Mouse (Mus musculus) A20 (cell line): ENCODE data around the gene Synm.

Experiments used
- DNase-seq: peaks from one replicate; pipeline ENCODE4 v3.0.0-alpha.2; 2011; ENCODE audit warnings: low read depth, low spot score

Synm gene

DNA sequence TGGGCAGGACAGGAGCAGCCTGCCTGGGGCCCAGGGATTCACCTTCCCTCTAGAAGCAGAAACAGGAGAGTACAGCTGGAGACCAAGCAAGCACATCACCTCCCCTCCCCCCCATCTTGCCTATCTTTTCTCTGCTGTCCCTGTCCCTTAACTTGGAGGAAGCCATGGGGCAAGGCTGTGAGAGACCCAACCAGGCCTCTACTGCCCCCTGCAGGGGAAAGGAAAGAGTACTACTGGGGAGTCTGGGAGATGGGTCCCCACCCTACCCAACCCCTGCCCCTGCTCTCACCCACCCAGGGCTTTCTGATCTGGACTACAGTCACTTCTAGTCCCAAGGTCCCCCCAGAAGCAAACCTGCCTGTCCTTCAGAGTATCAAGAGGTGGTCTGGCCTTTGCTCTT, 58.7 kb downstream of the Synm start:
- DNase-seq: peak; percentile 51

DNA sequence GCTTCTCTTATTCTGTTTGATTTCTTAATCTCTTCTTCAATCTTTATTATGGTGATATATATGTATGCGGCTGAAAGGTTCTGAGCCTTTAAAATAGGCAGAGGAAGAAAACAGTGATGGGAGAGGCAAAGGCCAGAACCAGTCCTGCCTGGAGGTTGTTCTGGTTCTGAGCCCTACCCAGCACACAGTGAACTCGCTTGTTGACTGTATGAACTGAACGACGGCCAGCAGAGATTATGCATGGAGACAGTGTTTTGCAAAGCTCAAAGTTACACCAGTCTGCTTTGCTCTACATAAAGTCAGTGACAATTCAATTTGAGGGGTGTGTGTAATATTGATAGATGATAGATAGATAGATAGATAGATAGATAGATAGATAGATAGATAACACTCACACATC, 60.2 kb downstream of the Synm start:
- no peak for DNase-seq

DNA sequence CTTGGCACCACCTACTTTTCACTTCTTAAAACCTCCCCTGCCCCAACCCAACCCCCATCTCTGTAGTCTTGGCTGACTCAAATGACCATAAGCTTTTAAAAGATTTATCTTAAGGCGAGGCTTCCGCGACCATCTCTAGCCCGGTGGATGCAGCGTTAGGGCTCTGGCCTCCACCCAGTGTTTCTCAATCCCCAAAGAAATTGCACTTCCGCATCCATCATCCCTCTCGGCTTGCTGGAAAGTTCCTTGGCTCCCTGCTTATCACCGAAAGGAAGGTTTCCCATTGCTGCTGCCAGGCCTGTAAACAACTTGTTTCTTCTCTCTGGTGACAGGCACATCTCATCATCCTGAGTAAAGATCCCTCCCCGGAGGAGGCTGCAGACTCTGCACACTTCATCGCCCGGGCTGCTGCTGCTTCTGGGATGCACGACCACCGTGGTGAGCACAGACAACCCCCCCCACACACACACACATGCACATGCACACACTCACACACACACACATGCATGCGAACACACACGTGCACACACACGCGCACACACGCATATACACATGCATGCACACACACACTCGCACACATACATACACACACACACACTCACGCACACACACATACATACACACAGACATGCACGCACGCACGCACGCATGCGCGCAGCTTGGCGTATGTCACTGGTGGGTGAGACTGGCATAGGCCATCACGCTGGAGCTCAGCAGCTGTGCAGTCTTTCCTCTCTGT, 61.5 kb downstream of the Synm start:
- no peak for DNase-seq

DNA sequence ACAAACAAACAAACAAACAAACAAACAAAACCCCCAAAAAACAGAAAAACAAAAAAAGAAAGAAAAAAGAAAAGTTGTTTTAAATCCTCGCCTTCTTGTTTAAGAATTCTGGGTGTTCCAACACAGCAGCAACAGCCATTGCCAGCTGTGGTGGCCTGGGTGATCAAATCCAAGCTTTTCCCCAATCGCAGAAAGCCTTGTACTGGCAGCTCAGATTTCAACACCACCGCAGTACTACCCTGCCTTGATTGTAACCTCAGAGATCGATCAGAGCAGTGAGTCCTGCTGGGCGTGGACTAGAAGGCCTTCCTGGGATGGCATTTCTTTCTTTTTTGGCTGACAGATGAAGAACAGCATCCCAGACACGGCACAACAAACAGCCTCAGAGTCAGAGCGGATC, 63.6 kb downstream of the Synm start:
- no peak for DNase-seq

DNA sequence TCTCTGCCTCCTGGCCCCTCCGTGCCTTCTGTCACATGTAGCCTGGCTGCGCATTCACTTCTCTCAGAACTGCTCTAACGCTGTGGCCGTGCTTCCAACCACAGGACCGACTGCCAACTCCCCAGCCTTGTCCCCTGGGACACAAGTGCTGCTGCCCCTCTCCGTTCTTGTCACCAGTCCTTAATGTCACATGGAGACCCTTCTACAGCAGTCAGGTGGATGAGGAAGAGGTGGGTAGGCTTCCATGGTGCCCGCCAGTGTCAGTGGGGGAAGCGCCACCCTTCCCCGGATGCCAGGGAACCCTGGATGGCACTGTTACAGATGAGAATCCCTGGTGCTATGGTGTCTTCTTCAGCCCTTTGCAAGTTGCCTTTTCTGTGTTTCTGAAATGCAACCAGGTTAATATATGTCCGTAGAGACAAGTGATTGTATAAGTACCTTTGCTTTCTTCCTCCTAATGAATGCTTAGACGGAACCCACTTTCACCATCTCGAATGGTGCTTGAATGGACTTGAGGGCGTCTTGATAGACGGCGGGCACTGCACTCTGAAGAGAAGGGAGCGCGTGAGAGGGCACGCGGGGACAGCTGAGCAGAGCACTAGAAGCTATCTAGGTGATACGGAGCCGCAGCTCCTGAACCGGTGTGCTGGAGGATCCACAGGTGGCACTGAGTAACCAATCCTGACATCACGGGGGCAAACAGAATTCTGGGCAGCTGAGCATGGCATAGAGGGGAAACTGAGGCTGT, 66.6 kb downstream of the Synm start:
- no peak for DNase-seq

DNA sequence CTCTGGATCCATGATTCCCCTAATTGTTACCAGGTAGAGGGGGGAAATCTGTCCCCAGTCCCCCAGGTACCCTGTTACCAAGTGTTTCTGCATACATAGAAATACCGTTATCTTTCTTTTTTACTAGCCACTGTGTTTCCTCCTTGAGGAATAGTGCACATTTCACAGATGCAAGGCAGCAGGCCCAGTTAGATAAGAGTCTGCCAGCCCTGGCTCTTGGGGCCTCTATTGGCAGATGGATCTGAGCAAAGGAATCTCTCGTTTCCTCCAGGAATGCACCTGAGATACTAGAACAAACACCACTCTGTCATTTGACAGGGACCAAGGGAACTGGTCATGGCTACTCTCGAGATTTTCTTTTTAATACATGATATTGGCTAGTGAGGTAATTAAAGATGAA, 67.4 kb downstream of the Synm start:
- no peak for DNase-seq

DNA sequence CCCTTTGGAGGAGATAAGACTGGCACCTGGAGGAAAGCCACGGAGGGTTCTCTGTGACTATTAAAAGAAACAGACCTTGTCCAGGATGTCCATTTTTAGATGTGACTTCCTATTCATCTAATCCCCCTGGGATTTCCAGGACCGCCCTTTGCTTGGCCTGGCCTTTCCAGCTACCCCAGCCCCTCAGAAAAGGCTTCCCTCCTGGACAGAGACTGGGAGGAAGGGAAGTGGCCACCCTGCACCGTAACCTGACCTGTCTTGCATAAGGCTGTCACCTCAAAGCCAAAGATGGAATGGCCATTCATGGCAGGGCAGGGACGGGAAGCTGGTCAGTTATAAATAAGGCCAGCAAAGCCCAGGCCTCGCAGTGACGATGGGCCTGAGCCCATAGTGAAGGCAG, 68.5 kb downstream of the Synm start:
- DNase-seq: no peak

DNA sequence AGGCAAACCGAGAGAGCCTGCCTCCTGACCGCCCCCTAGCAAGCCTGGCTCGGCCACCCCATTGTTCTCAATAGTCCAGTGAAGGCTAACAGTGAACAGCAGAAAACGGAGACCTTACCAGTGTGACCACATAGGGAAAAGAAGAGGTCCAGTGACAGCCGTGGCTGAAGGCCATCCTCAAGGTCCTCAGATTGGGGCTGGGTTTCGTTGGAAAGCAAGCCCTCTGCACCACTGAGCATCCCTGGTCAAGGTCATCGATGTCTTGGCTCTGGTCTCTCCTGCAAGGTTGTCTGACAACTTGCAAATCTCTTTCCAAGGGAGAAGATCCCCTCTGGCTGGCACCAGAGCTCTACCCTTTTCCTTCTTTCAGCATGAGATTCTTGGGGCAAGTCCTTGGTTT, 69.7 kb downstream of the Synm start:
- DNase-seq: no peak

DNA sequence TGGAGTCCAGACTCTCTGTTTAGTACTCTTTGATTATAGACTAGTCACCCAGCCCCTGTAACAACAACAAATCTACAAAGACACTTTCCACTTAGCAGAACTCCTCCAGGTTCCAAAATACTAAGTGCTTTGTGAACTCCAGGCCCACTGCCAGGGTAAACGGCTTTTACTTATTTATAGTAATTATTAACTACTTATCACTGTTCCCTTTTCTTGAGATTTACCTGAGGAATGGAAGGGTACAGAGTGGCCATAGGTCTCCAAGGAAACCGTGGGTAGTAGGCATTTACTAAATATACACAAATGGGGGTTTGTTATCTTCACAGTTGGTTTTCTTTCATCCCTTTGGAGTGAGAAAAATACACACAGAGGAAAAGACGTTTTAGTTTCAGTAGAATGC, 71.3 kb downstream of the Synm start:
- no peak for DNase-seq

DNA sequence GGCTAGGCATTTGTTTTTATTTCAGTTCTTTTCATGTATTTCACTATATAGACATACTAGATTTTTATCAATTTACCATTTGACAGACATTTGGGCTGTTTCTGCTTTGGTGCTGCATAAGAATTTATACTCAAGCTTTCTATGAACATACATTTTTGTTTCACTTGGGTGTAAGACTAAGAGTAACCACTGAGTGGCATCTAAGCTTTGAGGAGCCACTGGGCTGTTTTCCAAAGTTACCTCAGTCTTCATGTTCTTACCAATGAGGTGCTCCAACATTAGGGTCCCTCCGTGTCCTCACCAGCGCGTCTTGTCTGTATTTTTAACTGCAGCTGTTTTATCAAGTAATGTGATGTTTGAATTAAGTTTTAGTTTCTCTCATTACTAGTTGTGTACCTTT, 73.0 kb downstream of the Synm start:
- DNase-seq: no peak

DNA sequence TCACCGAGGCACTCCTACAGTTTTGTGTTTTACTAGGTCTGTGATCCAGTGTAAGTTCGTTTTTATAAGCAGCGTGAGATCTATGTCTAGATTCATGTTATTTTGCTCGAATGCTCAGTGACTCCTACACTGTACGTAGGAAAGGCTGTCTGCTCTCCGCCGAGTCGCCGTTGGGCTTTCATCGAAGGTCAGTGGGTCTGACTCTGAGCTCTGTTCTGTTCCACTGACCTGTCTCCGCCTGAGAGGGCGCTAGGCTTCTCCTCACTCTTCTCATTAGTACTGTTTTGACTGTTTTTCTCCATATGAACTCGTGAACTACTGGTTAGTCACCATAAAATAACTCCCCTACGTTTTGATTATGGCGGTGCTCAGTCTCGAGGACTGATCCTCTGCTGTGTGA, 76.5 kb downstream of the Synm start:
- no peak for DNase-seq

DNA sequence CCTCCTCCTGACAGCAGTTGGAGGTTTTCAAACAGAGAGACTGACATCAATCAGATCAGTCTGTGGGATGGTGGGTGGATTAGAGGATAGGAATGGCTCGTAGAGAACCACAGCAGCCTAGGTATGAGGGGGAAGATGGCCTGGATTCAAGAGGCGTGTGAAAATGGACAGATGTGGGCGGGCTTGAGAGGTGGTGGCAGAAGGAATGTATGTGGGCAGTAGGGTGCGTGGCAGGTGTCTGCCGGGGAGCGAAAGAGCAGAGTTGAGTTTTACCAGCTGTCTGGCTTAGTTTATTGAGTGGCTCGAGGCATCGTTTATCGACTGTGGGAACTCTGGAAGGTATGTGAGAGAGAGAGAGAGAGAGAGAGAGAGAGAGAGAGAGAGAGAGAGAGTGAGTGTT, 78.5 kb downstream of the Synm start:
- DNase-seq: no peak
